Mouse (Mus musculus) kidney, adult 2 months (tissue): ENCODE data around the gene Timeless.

Experiments used
- CTCF ChIP-seq: fragments of 200-500 bp; conservative IDR thresholded peaks from 2 replicates; pipeline ENCODE4 v1.5.1; 2011; ENCODE audit warnings: low read depth, mild to moderate bottlenecking, control low read depth, low read length, moderate library complexity, mixed read lengths; ENCODE audit not compliant: insufficient read depth, insufficient read length
- POLR2A ChIP-seq: fragments of 200-500 bp; IDR thresholded peaks from one replicate; pipeline ENCODE4 v1.6.1; 2011; ENCODE audit warnings: low read depth, low read length, control low read depth

DNA sequence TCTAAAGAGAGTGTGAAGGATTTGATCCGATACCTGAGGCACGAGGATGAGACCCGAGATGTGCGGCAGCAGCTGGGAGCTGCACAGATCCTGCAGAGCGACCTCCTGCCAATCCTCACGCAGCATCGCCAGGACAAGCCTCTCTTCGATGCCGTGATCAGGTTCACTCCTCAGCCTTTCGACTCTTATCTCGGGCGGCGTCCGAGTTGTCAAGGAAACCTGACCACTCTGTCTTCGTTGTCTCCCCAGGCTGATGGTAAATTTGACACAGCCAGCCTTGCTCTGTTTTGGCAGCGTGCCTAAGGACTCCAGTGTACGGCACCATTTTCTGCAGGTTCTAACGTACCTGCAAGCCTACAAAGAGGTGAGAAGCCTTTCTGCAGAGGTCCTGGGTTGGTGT, 8.3 kb downstream of the Timeless start:
- no peak for TF ChIP-seq CTCF
- no peak for TF ChIP-seq POLR2A
